Mouse (Mus musculus) CH12.LX (cell line): ENCODE results near the gene Cd69. TPM values are rescaled to one million over a fixed set of nuclear protein-coding genes. Genes with fewer than 3 reads are reported as not detected.

Experiments
- DNase-seq: peaks from one replicate; pipeline ENCODE4 v3.0.0-alpha.2; 2013; ENCODE audit errors: extremely low read depth
- H3K27ac ChIP-seq: 2 replicates; pipeline ENCODE4 v1.5.1; 2012; ENCODE audit warnings: low read depth, mild to moderate bottlenecking, control low read depth, moderate library complexity; ENCODE audit not compliant: insufficient read depth
- H3K27me3 ChIP-seq: replicated peaks from 2 replicates; pipeline ENCODE3; 2012; ENCODE audit warnings: inconsistent platforms
- H3K36me3 ChIP-seq, 2 experiments: replicated peaks in 1 of 2; 2 replicates each; pipeline versions ENCODE3 to v1.6.1; 2012; ENCODE audit warnings: inconsistent platforms in 1 of 2, low read length in 1 of 2, mild to moderate bottlenecking in 1 of 2, mixed read lengths in 1 of 2, moderate library complexity in 1 of 2; ENCODE audit not compliant: control insufficient read depth in 1 of 2, insufficient read depth in 1 of 2
- H3K4me1 ChIP-seq, 2 experiments: 2 replicates each; pipeline ENCODE4 v1.6.1; 2012; ENCODE audit warnings: inconsistent platforms in 1 of 2, moderate library complexity in 1 of 2; ENCODE audit not compliant: insufficient read depth in 2 of 2, control insufficient read depth in 1 of 2
- H3K4me2 ChIP-seq: 2 replicates; pipeline ENCODE4 v1.6.1; 2012; ENCODE audit warnings: low read depth, mild to moderate bottlenecking, control low read depth; ENCODE audit not compliant: poor library complexity, insufficient read depth, severe bottlenecking
- H3K4me3 ChIP-seq, 3 experiments: fragments of 150-350 bp in 1 of 3; sonication (generic) in 1 of 3; replicated peaks in 1 of 3; 2 replicates each; pipeline versions ENCODE3 to v1.5.1; 2011 to 2012; ENCODE audit warnings: low read depth in 2 of 3, low read length in 2 of 3, mild to moderate bottlenecking in 2 of 3, moderate library complexity in 2 of 3, control low read depth in 1 of 3, improper control_type of control experiment in 1 of 3, inconsistent platforms in 1 of 3, mixed read lengths in 1 of 3; ENCODE audit not compliant: poor library complexity in 1 of 3
- H3K79me2 ChIP-seq: replicated peaks from 2 replicates; pipeline ENCODE4 v1.6.1; 2012; ENCODE audit warnings: mild to moderate bottlenecking, moderate library complexity; ENCODE audit not compliant: control insufficient read depth, poor library complexity, insufficient read depth, severe bottlenecking; ENCODE audit errors: extremely low read depth
- H3K9ac ChIP-seq: 2 replicates; pipeline ENCODE4 v1.6.1; 2012; ENCODE audit warnings: low read depth, mild to moderate bottlenecking, control low read depth, moderate library complexity; ENCODE audit not compliant: insufficient read depth
- H3K9me3 ChIP-seq: replicated peaks from 2 replicates; pipeline ENCODE3; 2012; ENCODE audit warnings: low read length, inconsistent platforms, mixed read lengths
- CHD1 ChIP-seq: IDR thresholded peaks from 2 replicates; pipeline ENCODE4 v1.6.1; 2012; ENCODE audit warnings: low read depth, low read length, improper control_type of control experiment, inconsistent platforms
- CTCF ChIP-seq, 2 experiments: IDR thresholded peaks in 1 of 2; conservative IDR thresholded peaks in 1 of 2; 2 replicates each; pipeline ENCODE4 v1.5.1; 2011 to 2012; ENCODE audit warnings: low read depth in 2 of 2, low read length in 2 of 2, improper control_type of control experiment in 1 of 2, inconsistent platforms in 1 of 2, mild to moderate bottlenecking in 1 of 2, moderate library complexity in 1 of 2
- ELF1 ChIP-seq: IDR thresholded peaks from 2 replicates; pipeline ENCODE4 v1.6.1; 2014; ENCODE audit warnings: low read depth, mild to moderate bottlenecking, inconsistent platforms, low read length, improper control_type of control experiment
- HCFC1 ChIP-seq: IDR thresholded peaks from 2 replicates; pipeline ENCODE4 v1.6.1; 2012; ENCODE audit warnings: low read depth, mild to moderate bottlenecking, inconsistent platforms, low read length, improper control_type of control experiment
- IRF4 ChIP-seq: IDR thresholded peaks from 2 replicates; pipeline ENCODE4 v1.6.1; 2014; ENCODE audit warnings: low read depth, mild to moderate bottlenecking, inconsistent platforms, low read length, improper control_type of control experiment
- JUN ChIP-seq: IDR thresholded peaks from 2 replicates; pipeline ENCODE4 v1.6.1; 2011; ENCODE audit warnings: low read depth, mild to moderate bottlenecking, low read length, improper control_type of control experiment, moderate library complexity; ENCODE audit not compliant: insufficient read depth
- JUND ChIP-seq: conservative IDR thresholded peaks from 2 replicates; pipeline ENCODE4 v1.6.1; 2011; ENCODE audit warnings: low read depth, low read length, improper control_type of control experiment
- KAT2A ChIP-seq: IDR thresholded peaks from 2 replicates; pipeline ENCODE4 v1.6.1; 2012; ENCODE audit warnings: low read length, improper control_type of control experiment, inconsistent platforms; ENCODE audit not compliant: insufficient replicate concordance
- MAFK ChIP-seq: IDR thresholded peaks from 2 replicates; pipeline ENCODE4 v1.6.1; 2011; ENCODE audit warnings: low read length, improper control_type of control experiment; ENCODE audit not compliant: insufficient replicate concordance
- MAX ChIP-seq: IDR thresholded peaks from 2 replicates; pipeline ENCODE4 v1.6.1; 2011; ENCODE audit warnings: low read length, improper control_type of control experiment
- MAZ ChIP-seq: IDR thresholded peaks from 2 replicates; pipeline ENCODE4 v1.6.1; 2012; ENCODE audit warnings: low read depth, mild to moderate bottlenecking, inconsistent platforms, low read length, improper control_type of control experiment, moderate library complexity
- MEF2A ChIP-seq: IDR thresholded peaks from 2 replicates; pipeline ENCODE4 v1.6.1; 2014; ENCODE audit warnings: low read depth, mild to moderate bottlenecking, inconsistent platforms, low read length, improper control_type of control experiment, borderline replicate concordance
- MXI1 ChIP-seq: IDR thresholded peaks from 2 replicates; pipeline ENCODE4 v1.6.1; 2011; ENCODE audit warnings: mild to moderate bottlenecking, low read depth, low read length, improper control_type of control experiment
- NELFE ChIP-seq: IDR thresholded peaks from 2 replicates; pipeline ENCODE4 v1.6.1; 2011; ENCODE audit warnings: low read depth, low read length, improper control_type of control experiment
- NRF1 ChIP-seq: IDR thresholded peaks from 2 replicates; pipeline ENCODE4 v1.6.1; 2014; ENCODE audit warnings: low read depth, mild to moderate bottlenecking, inconsistent platforms, low read length, improper control_type of control experiment, moderate library complexity
- POLR2A ChIP-seq: IDR thresholded peaks from 2 replicates; pipeline ENCODE4 v1.6.1; 2011; ENCODE audit warnings: low read depth, mild to moderate bottlenecking, improper control_type of control experiment, low read length
- POLR2AphosphoS2 ChIP-seq: IDR thresholded peaks from 2 replicates; pipeline ENCODE4 v1.6.1; 2011; ENCODE audit warnings: low read depth, low read length, improper control_type of control experiment
- RAD21 ChIP-seq: IDR thresholded peaks from 2 replicates; pipeline ENCODE4 v1.6.1; 2011; ENCODE audit warnings: low read depth, mild to moderate bottlenecking, low read length, improper control_type of control experiment, moderate library complexity
- RCOR1 ChIP-seq: conservative IDR thresholded peaks from 2 replicates; pipeline ENCODE4 v1.6.1; 2012; ENCODE audit warnings: low read depth, mild to moderate bottlenecking, inconsistent platforms, low read length, improper control_type of control experiment
- SIN3A ChIP-seq: IDR thresholded peaks from 2 replicates; pipeline ENCODE4 v1.6.1; 2012; ENCODE audit warnings: low read length, improper control_type of control experiment, inconsistent platforms
- SMC3 ChIP-seq: IDR thresholded peaks from 2 replicates; pipeline ENCODE4 v1.6.1; 2011; ENCODE audit warnings: low read depth, low read length, improper control_type of control experiment
- TBP ChIP-seq: conservative IDR thresholded peaks from 2 replicates; pipeline ENCODE4 v1.6.1; 2011; ENCODE audit warnings: low read depth, low read length, improper control_type of control experiment
- TCF12 ChIP-seq: IDR thresholded peaks from 2 replicates; pipeline ENCODE4 v1.6.1; 2014; ENCODE audit warnings: low read depth, mild to moderate bottlenecking, inconsistent platforms, low read length, improper control_type of control experiment
- USF1 ChIP-seq: IDR thresholded peaks from 2 replicates; pipeline ENCODE4 v1.6.1; 2014; ENCODE audit warnings: low read depth, mild to moderate bottlenecking, inconsistent platforms, low read length, improper control_type of control experiment
- USF2 ChIP-seq: conservative IDR thresholded peaks from 2 replicates; pipeline ENCODE4 v1.6.1; 2011; ENCODE audit warnings: low read depth, low read length, improper control_type of control experiment
- ZC3H11A ChIP-seq: IDR thresholded peaks from 2 replicates; pipeline ENCODE4 v1.6.1; 2012; ENCODE audit warnings: low read depth, mild to moderate bottlenecking, inconsistent platforms, low read length, improper control_type of control experiment
- ZNF384 ChIP-seq: IDR thresholded peaks from 2 replicates; pipeline ENCODE4 v1.6.1; 2012; ENCODE audit warnings: low read depth, low read length, improper control_type of control experiment, inconsistent platforms
- dilution Hi-C: fragments of 300-500 bp; cut with MboI; formaldehyde crosslinking; loops from 2 replicates; pipeline ENCODE4 v1.14.3; 2020; ENCODE audit warnings: low sequenced_read_pairs; ENCODE audit not compliant: extremely low pct_unique_long_range_greater_than_20kb, extremely low pct_ligation_motif_present
- in situ Hi-C: fragments of 300-500 bp; cut with MboI; formaldehyde crosslinking; loops from 3 replicates; pipeline ENCODE4 v1.14.3; 2019; ENCODE audit warnings: low sequenced_read_pairs, low pct_ligation_motif_present, low pct_unique_long_range_greater_than_20kb, mixed read lengths
- polyA plus RNA-seq: library from polyadenylated mRNA; unstranded; fragments of >175 nt; gene quantifications from 2 replicates; pipeline ENCODE4 v1.2.1, GENCODE M21; 2012; ENCODE audit warnings: low read depth; ENCODE audit not compliant: insufficient read length
- total RNA-seq, 2 experiments: library from RNA; depleted of rRNA; stranded (reverse); fragments of 300-350 nt in 1 of 2; fragments of >200 nt in 1 of 2; gene quantifications; 2 replicates each; pipeline ENCODE4 v1.2.3; 2012 to 2014

Gene Cd69
- total and polyA plus RNA-seq, 3 experiments, result 71.2 to 229 (median 132) TPM

DNA sequence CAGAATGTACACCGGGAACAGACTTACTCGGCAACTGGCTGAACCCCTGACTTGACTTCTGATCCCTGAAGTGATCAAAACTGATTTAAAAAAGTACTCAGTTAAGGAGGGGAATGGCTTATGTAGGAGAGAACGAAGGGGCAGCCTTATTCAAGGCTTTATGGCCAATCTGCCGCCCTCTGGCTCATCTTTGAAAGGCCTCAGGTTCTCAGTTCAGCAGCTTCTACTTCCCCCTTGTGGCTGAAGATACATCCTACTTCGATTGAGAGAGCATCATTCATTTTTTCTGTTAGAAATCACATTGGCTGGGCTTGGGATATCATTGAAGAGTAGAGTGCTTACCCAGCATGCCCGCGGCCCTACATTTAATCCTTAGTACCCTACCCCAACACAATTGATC, 19.2 kb downstream of the Cd69 start (continued):
- TF ChIP-seq NELFE (peak; percentile 35; the same call in 1 of the 2 replicates), RCOR1 (no peak), MAFK (no peak), CTCF (conservative IDR thresholded peaks at IDR 0.05 in 1 of 2, IDR thresholded peaks at IDR 0.05 in 1 of 2; ENCODE audit: low read depth in 2 of 2, low read length in 2 of 2) (peak; percentile 24 to 98; a peak in 2 of 4 replicates), JUN (no peak), TBP (no peak), MAZ (no peak)

DNA sequence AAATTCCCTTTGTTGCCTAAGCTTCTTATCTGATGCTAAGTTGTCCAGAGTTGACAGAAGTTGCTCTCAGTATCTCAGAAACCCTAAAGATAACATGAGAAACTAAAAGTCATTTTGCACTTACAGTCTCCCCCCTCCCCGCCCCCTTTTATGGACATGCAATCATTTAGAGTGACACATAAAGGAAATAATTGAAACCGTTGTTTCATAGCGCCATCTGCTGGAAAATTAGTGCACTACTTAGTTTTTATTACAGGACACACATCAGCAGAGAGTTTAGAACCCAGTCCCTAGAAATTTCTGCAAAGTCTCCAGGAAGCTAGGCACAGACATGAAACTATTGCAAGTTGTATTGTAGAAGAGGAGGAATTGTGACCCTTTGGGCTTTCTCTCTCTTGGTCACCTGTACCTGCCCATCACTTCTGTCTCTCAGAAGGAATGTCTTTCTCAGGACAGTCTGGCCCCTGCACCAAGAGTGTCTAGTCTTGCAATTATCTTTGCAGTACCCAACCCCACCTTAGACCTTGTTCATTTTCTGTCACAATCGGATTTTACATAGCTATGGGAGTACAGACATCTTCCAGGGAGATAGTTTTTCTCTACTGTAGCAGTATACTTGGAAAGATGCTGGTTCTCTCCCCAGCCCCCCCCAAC, 20.2 kb downstream of the Cd69 start:
- dilution Hi-C loops, result no loop called here
- TF ChIP-seq RCOR1, result no peak
- peak; percentile 83 for TF ChIP-seq SMC3
- TF ChIP-seq ELF1, result peak; percentile 38; the same call in 1 of the 2 replicates
- TF ChIP-seq USF1, result no peak
- TF ChIP-seq POLR2AphosphoS2, result no peak
- peak; percentile 68; the same call in 1 of the 2 replicates for TF ChIP-seq SIN3A
- TF ChIP-seq MAFK, result 0 out of 2 replicates have a peak, but pooled peaks have one; percentile 20
- TF ChIP-seq MAX, result 0 out of 2 replicates have a peak, but pooled peaks have one; percentile 8
- TF ChIP-seq JUND, result peak; percentile 43; the same call in 1 of the 2 replicates
- TF ChIP-seq POLR2A, result no peak
- TF ChIP-seq NELFE, result no peak; the same call in 1 of the 2 replicates
- TF ChIP-seq KAT2A, result 0 out of 2 replicates have a peak, but pooled peaks have one; percentile 35
- TF ChIP-seq ZNF384, result peak; percentile 16; the same call in 1 of the 2 replicates
- TF ChIP-seq MXI1, result no peak
- no peak for TF ChIP-seq USF2
- TF ChIP-seq NRF1, result no peak
- TF ChIP-seq ZC3H11A, result peak; percentile 82
- TF ChIP-seq CHD1, result no peak
- peak; percentile 49; the same call in 1 of the 2 replicates for TF ChIP-seq IRF4
- peak; percentile 57 to 91 for TF ChIP-seq CTCF (conservative IDR thresholded peaks at IDR 0.05 in 1 of 2, IDR thresholded peaks at IDR 0.05 in 1 of 2; ENCODE audit: low read depth in 2 of 2, low read length in 2 of 2)
- peak; percentile 97 for TF ChIP-seq RAD21
- TF ChIP-seq MEF2A, result 0 out of 2 replicates have a peak, but pooled peaks have one; percentile 36
- TF ChIP-seq TCF12, result 0 out of 2 replicates have a peak, but pooled peaks have one; percentile 28
- no peak for TF ChIP-seq HCFC1
- Histone ChIP-seq H3K9ac (no peak overlapping the region), H3K36me3 (no peaks in the 10 kb centered on the region), H3K27ac (no peak overlapping the region), H3K4me3 (no peak overlapping the region), H3K4me2 (0 out of 2 replicates have a peak overlapping the region, but pooled peaks have one; percentile 21), H3K9me3 (peaks cover 2% of the 10 kb centered on the region), H3K79me2 (no peaks in the 10 kb centered on the region), H3K27me3 (no peaks in the 10 kb centered on the region), H3K4me1 (peaks cover 0 to 11% of the 10 kb centered on the region in 2 experiments; a peak in 1 of 4 replicates)
- in situ Hi-C loops, result loop anchor here (5.0 to 25.0 kb wide), 2 partner anchors 282 to 408 kb away; partner anchors contain the start of gene Gabarapl1
- peak; percentile 82 for DNase-seq
